Mouse (Mus musculus): ENCODE results near the gene Fbxo2. TPM values are rescaled to one million over a fixed set of nuclear protein-coding genes. Genes with fewer than 3 reads are reported as not detected.
A peak's percentile ranks its signal among the peaks of the same experiment; 100 is the strongest.
"Not testable (repeated sequence)": the region's sequence is repeated elsewhere in the genome, so short reads cannot be mapped to it uniquely, and the experiment has no call there.

The Fbxo2 gene
- polyA plus RNA-seq (2014; fragmentation: Nextera tagmentation; extraction: Ambion mirVana) = 3.2 and 4.0 TPM in 2 replicates

DNA sequence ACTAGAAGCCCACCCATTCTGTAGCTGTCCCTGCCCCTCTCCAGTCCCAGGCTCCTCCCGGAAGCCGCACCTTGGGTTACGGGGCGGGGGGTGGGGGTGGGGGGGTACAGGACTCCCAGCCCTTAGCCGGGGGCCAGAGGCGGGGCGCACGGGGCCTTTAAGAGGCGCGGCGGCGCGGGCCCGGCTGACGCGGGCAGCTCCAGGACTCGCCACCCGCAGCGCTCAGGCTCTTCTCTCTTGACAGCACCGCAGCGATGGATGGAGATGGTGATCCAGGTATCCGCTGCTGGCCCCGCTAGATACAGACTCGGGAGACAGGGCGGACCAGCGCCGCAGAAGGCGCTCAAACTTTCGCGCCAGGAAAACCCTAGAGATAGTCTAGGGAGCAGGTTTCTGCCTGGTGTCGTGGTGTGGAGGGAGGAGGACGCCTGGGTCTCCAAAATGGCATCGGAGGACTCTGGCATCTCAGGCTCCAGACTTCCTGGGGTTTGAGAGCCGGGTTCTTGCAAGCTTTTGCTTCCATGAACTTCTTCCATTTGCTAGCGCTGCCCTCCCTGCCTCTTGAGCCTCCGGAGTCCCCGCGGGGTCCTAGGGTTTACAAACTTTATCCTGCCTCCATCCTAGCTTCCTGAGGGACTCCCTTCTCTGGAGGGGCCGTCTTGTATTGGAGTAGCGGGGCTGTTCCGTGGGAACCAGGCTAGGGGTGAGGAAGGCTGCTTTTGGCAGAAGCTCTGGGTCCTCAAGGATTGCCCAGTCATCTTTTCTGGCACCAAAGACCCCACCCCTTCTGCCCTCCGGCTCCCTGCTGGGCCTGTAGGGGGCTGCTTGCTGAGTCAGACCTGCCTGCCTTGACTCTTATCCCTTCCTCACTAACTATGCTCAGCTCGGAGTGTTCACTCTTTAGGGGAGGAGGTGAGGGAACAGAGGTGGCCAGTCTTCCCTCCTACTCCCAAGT, at the start of gene Fbxo2, which contains the start of gene Fbxo44:
TSS of gene Fbxo2 (plus strand) at position 186 of the 955 bp plus-strand sequence.
TSS of gene Fbxo44 (minus strand) at position 47 of the 955 bp plus-strand sequence.
- H3K27ac ChIP-seq (replicated peaks; ENCODE audit: low read depth, low read length) = peak within 1 kb of the TSS; percentile 92
- H3K4me3 ChIP-seq (replicated peaks; ENCODE audit: low read depth, low read length) = peak within 1 kb of the TSS; percentile 76
- no peaks in the 10 kb centered on the region for H3K9me3 ChIP-seq (ENCODE audit: control insufficient read depth, low read length)
- peak within 1 kb of the TSS; percentile 82 for H3K4me2 ChIP-seq (ENCODE audit: low read length)
- H3K36me3 ChIP-seq (ENCODE audit: control insufficient read depth, insufficient read depth, low read length) = peaks cover 26% of the 10 kb centered on the region
- ATAC-seq (ENCODE audit: low FRiP score, low TSS enrichment) = peak; percentile 66
- under 1% methylated on average over 43 of the region's 43 CpGs for WGBS
- peak within 1 kb of the TSS; percentile 90 for H3K9ac ChIP-seq (replicated peaks; ENCODE audit: low read length)
- DNase-seq = peak; percentile 81
- peaks cover 40% of the 10 kb centered on the region for H3K27me3 ChIP-seq (ENCODE audit: control insufficient read depth, insufficient read depth, low read length)
- peaks cover 30% of the 10 kb centered on the region for H3K4me1 ChIP-seq (ENCODE audit: control insufficient read depth, insufficient read depth, low read length)

DNA sequence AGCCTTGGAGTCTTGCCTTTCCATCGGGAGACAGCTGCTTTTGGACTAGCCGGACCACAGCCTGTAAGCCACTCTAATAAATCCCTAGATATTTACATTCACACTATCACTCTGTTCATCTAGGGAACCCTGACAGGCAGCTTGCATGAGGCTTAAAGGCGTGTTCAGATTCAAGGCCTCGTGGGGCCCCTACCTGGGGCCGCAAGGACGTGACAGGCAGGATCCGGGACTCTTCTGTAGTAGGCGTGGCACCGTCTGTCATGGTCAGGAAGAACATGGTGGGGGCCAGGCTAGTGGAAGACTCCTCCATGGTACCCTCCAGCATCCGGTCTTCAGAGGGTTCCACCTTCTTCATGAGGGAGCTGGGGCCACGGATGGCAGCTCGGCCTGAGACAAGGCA, 47.9 kb upstream of the Fbxo2 start:
- peaks cover 61% of the 10 kb centered on the region for H3K36me3 ChIP-seq (ENCODE audit: control insufficient read depth, insufficient read depth, low read length)

GRCm38 (mm10) chr4:148114758-148115391, 45.5 kb upstream of the Fbxo2 start:
- Histone ChIP-seq H3K27me3 (ENCODE audit: control insufficient read depth, insufficient read depth, low read length) (no peaks in the 10 kb centered on the region), H3K4me1 (ENCODE audit: control insufficient read depth, insufficient read depth, low read length) (peaks cover 10% of the 10 kb centered on the region), H3K36me3 (ENCODE audit: control insufficient read depth, insufficient read depth, low read length) (peaks cover 37% of the 10 kb centered on the region), H3K4me2 (ENCODE audit: low read length) (0 out of 2 replicates have a peak overlapping the region, but pooled peaks have one; percentile 20), H3K27ac (replicated peaks; ENCODE audit: low read depth, low read length) (peak overlapping the region; percentile 71), H3K9me3 (ENCODE audit: control insufficient read depth, low read length) (no peaks in the 10 kb centered on the region), H3K9ac (replicated peaks; ENCODE audit: low read length) (no peak overlapping the region; the same call in 1 of the 2 replicates), H3K4me3 (replicated peaks; ENCODE audit: low read depth, low read length) (no peak overlapping the region)
- ATAC-seq (ENCODE audit: low FRiP score, low TSS enrichment) (peak; percentile 70), DNase-seq (peak; percentile 92)
- WGBS = 5% methylated on average over 15 of the region's 15 CpGs

More for the DNA sequence above, 47.9 kb upstream of the Fbxo2 start:
- peaks cover 10% of the 10 kb centered on the region for H3K4me1 ChIP-seq (ENCODE audit: control insufficient read depth, insufficient read depth, low read length)
- no peak overlapping the region for H3K27ac ChIP-seq (replicated peaks; ENCODE audit: low read depth, low read length)
- no peak overlapping the region for H3K4me2 ChIP-seq (ENCODE audit: low read length)
- DNase-seq (no peak), ATAC-seq (ENCODE audit: low FRiP score, low TSS enrichment) (no peak)
- no peaks in the 10 kb centered on the region for H3K27me3 ChIP-seq (ENCODE audit: control insufficient read depth, insufficient read depth, low read length)
- WGBS = 88% methylated on average over 12 of the region's 12 CpGs
- H3K4me3 ChIP-seq (replicated peaks; ENCODE audit: low read depth, low read length) = no peak overlapping the region
- no peaks in the 10 kb centered on the region for H3K9me3 ChIP-seq (ENCODE audit: control insufficient read depth, low read length)
- H3K9ac ChIP-seq (replicated peaks; ENCODE audit: low read length) = no peak overlapping the region

DNA sequence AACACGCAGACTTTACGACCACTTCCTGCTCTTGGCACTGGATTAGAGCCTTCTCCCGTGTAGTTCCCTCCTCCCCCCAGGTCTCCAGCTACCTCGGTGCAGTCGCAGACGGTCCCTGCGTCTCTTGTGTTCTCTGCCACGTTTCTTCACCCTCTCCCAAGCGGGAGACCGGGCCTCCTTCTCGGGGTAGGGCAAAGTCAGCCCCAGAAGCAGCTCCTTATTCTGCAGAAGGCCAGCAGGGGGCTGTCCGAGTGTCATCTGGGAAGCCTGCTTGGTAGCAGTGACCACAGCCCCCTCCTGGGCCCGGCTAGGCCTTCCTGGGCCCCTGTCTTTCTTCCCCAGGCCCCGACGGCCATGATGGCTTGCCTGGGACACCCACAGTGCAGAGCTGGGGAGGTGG, 45.0 kb upstream of the Fbxo2 start:
- Histone ChIP-seq H3K4me3 (replicated peaks; ENCODE audit: low read depth, low read length) (no peak overlapping the region), H3K9ac (replicated peaks; ENCODE audit: low read length) (no peak overlapping the region; the same call in 1 of the 2 replicates), H3K4me1 (ENCODE audit: control insufficient read depth, insufficient read depth, low read length) (peaks cover 10% of the 10 kb centered on the region), H3K27ac (replicated peaks; ENCODE audit: low read depth, low read length) (peak overlapping the region; percentile 71), H3K36me3 (ENCODE audit: control insufficient read depth, insufficient read depth, low read length) (peaks cover 32% of the 10 kb centered on the region), H3K27me3 (ENCODE audit: control insufficient read depth, insufficient read depth, low read length) (no peaks in the 10 kb centered on the region), H3K4me2 (ENCODE audit: low read length) (0 out of 2 replicates have a peak overlapping the region, but pooled peaks have one; percentile 20), H3K9me3 (ENCODE audit: control insufficient read depth, low read length) (no peaks in the 10 kb centered on the region)
- DNase-seq = peak; percentile 48
- peak; percentile 43; the same call in 1 of the 2 replicates for ATAC-seq (ENCODE audit: low FRiP score, low TSS enrichment)
- WGBS = 9% methylated on average over 15 of the region's 15 CpGs

GRCm38 (mm10) chr4:148116657-148117056, 43.8 kb upstream of the Fbxo2 start:
- H3K4me2 ChIP-seq (ENCODE audit: low read length) = no peak overlapping the region
- ATAC-seq (ENCODE audit: low FRiP score, low TSS enrichment) = no peak

GRCm38 (mm10) chr4:148117392-148117791, 43.0 kb upstream of the Fbxo2 start:
- H3K36me3 ChIP-seq (ENCODE audit: control insufficient read depth, insufficient read depth, low read length) = peaks cover 20% of the 10 kb centered on the region
- H3K9ac ChIP-seq (replicated peaks; ENCODE audit: low read length) = no peak overlapping the region
- H3K4me3 ChIP-seq (replicated peaks; ENCODE audit: low read depth, low read length) = no peak overlapping the region
- no peak for ATAC-seq (ENCODE audit: low FRiP score, low TSS enrichment)
- no peak for DNase-seq
- no peak overlapping the region for H3K27ac ChIP-seq (replicated peaks; ENCODE audit: low read depth, low read length)
- H3K9me3 ChIP-seq (ENCODE audit: control insufficient read depth, low read length) = no peaks in the 10 kb centered on the region
- WGBS = 79% methylated on average over 4 of the region's 4 CpGs
- H3K27me3 ChIP-seq (ENCODE audit: control insufficient read depth, insufficient read depth, low read length) = no peaks in the 10 kb centered on the region
- peaks cover 18% of the 10 kb centered on the region for H3K4me1 ChIP-seq (ENCODE audit: control insufficient read depth, insufficient read depth, low read length)
- no peak overlapping the region for H3K4me2 ChIP-seq (ENCODE audit: low read length)

More at GRCm38 (mm10) chr4:148116657-148117056, 43.8 kb upstream of the Fbxo2 start:
- Histone ChIP-seq H3K4me1 (ENCODE audit: control insufficient read depth, insufficient read depth, low read length) (peaks cover 16% of the 10 kb centered on the region), H3K4me3 (replicated peaks; ENCODE audit: low read depth, low read length) (no peak overlapping the region), H3K36me3 (ENCODE audit: control insufficient read depth, insufficient read depth, low read length) (peaks cover 26% of the 10 kb centered on the region), H3K9me3 (ENCODE audit: control insufficient read depth, low read length) (no peaks in the 10 kb centered on the region), H3K27ac (replicated peaks; ENCODE audit: low read depth, low read length) (no peak overlapping the region), H3K27me3 (ENCODE audit: control insufficient read depth, insufficient read depth, low read length) (no peaks in the 10 kb centered on the region), H3K9ac (replicated peaks; ENCODE audit: low read length) (no peak overlapping the region)
- 72% methylated on average over 4 of the region's 4 CpGs for WGBS
- DNase-seq = no peak

DNA sequence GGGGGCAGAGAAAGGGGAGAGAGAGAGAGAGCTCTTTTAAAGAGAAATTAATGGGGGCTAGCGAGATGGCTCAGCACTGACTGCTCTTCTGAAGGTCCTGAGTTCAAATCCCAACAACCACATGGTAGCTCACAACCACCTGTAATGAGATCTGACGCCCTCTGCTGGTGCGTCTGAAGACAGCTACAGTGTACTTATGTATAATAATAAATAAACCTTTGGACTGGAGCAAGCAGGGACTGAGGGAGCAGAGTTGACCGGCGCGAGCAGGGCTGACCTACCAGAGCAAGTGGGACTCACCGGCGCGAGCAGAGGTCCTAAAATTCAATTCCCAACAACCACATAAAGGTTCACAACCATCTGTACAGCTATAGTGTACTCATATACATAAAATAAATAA, 40.8 kb upstream of the Fbxo2 start:
- H3K27me3 ChIP-seq (ENCODE audit: control insufficient read depth, insufficient read depth, low read length); H3K4me3 ChIP-seq (replicated peaks; ENCODE audit: low read depth, low read length); H3K36me3 ChIP-seq (ENCODE audit: control insufficient read depth, insufficient read depth, low read length); ATAC-seq (ENCODE audit: low FRiP score, low TSS enrichment); H3K9ac ChIP-seq (replicated peaks; ENCODE audit: low read length); DNase-seq; H3K27ac ChIP-seq (replicated peaks; ENCODE audit: low read depth, low read length); H3K9me3 ChIP-seq (ENCODE audit: control insufficient read depth, low read length); H3K4me2 ChIP-seq (ENCODE audit: low read length): not testable (repeated sequence)
- H3K4me1 ChIP-seq (ENCODE audit: control insufficient read depth, insufficient read depth, low read length) = peaks cover 23% of the 10 kb centered on the region
- WGBS = 91% methylated on average over 9 of the region's 9 CpGs

- DNase-seq (no peak), ATAC-seq (ENCODE audit: low FRiP score, low TSS enrichment) (no peak)
- WGBS = 81% methylated on average over 9 of the region's 9 CpGs
- no peaks in the 10 kb centered on the region for H3K27me3 ChIP-seq (ENCODE audit: control insufficient read depth, insufficient read depth, low read length)
- H3K36me3 ChIP-seq (ENCODE audit: control insufficient read depth, insufficient read depth, low read length) = no peaks in the 10 kb centered on the region
- H3K4me2 ChIP-seq (ENCODE audit: low read length) = no peak overlapping the region
- H3K4me3 ChIP-seq (replicated peaks; ENCODE audit: low read depth, low read length) = no peak overlapping the region
- H3K9ac ChIP-seq (replicated peaks; ENCODE audit: low read length) = no peak overlapping the region
- peak overlapping the region; percentile 64 for H3K27ac ChIP-seq (replicated peaks; ENCODE audit: low read depth, low read length)
- peaks cover 15% of the 10 kb centered on the region for H3K4me1 ChIP-seq (ENCODE audit: control insufficient read depth, insufficient read depth, low read length)
- H3K9me3 ChIP-seq (ENCODE audit: control insufficient read depth, low read length) = no peaks in the 10 kb centered on the region
Measured at GRCm38 (mm10) chr4:148120555-148120954, 39.9 kb upstream of the Fbxo2 start.

Data from midbrain, embryonic 14.5 days (tissue).